Mouse (Mus musculus): Measurements from ENCODE around the gene D930048N14Rik. TPM values are rescaled to one million over a fixed set of nuclear protein-coding genes. Genes with fewer than 3 reads are reported as not detected.
"Not testable (repeated sequence)": the region's sequence is repeated elsewhere in the genome, so short reads cannot be mapped to it uniquely, and the experiment has no call there.

Gene D930048N14Rik
- total RNA-seq, 2 experiments from 2014 or later = 0.18 to 0.30 TPM

DNA sequence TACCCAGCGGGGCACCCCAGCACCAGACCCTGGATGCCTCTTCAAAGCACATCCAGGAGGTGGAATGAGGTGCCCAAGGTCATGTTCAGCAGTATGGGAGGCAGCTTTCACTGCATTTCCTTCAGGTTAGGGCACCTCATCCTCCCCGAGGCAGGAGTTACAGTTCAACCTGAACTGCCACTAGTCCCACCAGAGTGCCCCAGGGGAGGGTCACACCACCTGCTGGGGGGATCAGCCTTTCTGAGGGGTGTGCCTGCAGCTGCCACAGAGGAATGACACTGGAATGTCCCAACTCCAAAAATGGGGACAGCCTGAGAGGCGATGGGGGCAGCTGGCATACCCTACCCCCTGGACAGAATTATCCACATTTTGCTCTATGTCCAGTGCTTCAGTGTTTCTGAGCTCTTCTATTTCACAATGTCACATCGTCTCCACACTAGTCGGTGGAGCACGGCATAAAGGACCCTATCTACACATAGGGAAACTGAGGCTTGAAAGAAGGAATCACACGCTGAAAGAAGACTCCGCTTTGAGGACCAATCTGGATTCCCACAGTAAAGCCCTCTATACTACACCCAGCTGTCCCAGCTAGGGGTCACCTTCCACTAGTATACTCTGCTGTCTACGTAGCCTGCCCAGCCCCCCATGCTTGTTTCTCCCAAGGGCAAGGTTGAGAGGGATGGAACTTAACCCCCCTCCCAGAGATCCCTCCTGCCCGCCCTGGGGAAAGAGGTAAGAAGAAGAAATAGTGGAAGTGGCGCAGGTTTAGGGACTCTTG lies 1.5 kb upstream of the D930048N14Rik start:
- DNase-seq = no peak
- intact Hi-C loops (cut with DNase I) = no loop called here

DNA sequence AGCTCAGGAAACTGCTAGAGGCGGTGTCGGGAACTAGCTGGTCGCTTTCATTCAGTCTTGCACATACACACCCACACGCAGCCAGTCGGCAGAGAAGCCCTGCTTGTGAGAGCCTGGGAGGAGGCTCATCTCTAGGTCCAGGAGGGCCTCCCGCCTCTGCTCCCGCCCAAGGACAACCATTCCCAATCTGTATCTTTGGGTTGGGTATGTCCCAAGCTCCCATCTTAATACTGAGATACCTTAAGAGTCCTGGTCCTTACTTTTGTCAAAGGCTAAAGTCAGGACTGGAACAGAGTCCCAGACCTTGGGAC lies 910 bp upstream of the D930048N14Rik start:
- intact Hi-C loops (cut with DNase I) = no loop called here
- DNase-seq = no peak

DNA sequence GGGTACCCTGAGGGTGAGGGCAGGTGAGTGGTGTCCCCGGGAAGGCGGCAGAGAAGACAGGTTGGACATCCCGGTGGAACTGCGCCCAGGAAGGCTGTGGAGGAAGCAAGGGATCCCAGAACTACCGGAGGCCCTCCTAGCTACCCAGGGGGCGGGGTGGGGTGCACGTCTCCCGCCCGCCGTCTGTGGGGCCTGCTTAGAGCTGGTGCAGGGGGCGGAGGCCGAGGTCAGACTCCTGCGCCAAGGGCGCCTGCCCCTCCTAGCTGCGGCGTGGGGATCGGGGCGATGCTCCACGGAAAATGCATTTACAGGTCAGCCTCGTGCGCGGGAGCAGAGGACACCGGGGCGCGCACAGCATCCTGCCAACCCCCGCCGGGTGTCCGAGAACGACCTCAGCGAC lies 493 bp upstream of the D930048N14Rik start:
- intact Hi-C loops (cut with DNase I) = no loop called here
- no peak for DNase-seq

DNA sequence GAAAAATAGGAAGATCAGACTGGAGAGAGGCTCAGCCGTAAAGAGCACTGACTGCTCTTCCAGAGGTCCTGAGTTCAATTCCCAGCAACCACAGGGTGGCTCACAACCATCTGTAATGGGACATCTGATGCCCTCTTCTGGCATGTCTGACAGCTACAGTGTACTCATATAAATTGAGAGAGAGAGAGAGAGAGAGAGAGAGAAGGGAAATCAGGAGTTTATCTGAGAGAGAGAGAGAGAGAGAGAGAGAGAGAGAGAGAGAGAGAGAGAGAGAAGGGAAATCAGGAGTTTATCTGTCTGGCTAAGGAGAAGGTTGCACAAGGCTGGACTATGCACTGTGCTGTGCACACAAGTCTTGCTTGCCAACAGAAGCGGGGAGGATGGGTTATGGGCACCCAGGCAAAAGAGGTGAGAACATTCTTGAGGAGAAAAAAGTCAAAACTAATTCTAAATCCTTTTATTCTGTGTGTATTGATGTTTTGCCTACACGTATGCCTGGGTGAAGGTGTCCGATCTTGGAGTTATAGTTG lies 2.2 kb downstream of the D930048N14Rik start:
- DNase-seq = no peak
- intact Hi-C loops (cut with DNase I) = no loop called here

DNA sequence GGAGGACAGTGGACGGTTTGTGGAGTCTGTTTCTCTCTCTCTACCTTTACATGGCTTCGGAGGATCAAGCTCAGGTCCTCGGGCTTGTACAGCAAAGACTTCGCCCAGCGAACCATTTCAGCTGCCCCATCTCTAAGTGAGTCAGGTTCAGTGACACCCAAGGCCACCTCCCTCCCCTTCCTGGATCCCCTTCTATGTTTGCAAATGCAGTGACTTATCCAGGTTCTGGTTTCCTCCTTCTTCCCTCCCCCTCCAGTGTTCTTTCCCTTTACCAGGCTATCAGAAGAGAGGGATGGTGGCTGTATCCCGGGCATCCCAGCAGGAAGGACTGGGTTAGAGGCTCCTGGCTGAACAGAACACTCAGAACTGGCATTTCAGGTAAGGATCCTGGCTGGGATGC lies 3.0 kb downstream of the D930048N14Rik start:
- no peak for DNase-seq
- intact Hi-C loops (cut with DNase I) = no loop called here

DNA sequence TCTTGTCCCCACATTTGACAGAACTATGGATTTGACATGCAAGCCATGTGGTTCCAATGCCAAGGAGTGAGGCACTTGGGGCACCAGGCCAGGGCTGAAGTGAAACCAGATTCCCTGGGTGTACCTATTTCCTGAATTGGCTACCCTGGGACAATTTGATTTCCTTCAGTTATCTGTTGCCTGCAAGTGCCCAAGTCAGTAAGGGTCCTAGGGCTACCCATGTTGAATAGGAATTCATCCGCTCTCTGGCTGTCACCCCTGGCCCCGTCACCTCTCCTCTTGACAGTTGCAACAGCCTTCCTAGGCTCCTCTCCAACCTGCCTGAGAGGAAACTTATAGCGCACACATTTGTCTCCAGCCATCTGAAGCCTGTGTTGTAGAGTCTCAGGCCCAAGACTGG lies 4.1 kb downstream of the D930048N14Rik start:
- no peak for DNase-seq
- intact Hi-C loops (cut with DNase I) = no loop called here

DNA sequence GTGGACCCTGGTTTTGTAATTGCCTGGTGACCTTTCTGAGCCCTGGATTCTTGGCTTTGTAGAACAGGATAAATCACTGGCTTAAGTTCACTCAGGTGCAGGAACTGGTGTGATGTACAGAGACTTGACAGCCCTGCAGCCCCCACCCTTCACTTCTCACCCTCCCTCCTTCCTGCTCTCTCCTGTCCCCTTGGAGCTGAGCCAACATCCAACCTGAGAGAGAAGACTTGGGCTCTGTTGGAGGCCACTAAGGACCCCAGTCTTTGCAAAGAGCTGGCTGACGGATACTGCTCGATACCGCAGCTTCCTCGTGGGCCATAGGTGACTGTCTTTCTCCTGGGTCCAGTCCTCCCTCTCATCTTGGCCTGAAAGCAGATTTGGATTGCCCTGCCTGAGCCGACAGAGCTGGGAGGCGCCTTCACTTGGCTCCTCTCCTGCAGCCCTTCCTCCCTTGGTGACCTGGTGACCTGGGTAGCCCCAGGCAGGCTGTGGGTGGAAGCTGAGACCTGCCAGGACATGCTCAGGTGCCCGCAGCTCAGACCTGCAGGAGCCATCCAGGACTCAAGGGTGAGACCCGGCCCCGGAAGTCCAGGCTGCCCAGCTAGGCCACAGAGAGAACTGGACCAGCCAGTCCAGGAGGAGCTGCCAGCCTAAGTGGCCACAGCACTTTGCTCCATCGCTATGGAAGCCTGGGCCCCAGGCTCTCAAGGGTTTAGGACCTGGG lies 6.2 kb downstream of the D930048N14Rik start:
- DNase-seq = no peak
- intact Hi-C loops (cut with DNase I) = no loop called here

DNA sequence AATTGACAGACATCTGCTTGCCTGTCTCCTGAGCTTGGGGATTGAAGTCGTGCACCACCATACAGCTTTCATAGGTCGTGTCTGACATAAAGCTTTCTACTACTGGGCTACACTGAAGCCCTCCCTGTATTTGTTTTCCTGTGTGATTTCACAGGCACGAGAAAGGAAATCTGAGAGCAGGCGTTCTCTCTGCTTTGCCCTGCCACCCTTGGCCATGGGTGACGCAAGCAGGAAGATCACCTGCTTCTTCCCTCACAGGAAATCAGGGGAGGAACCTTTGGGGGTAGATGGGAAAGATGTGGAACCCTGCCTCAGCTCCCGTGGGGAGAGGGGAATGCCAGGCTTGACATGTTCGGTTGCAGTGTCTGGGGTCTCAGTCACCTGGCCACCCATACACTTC lies 7.5 kb downstream of the D930048N14Rik start:
- intact Hi-C loops (cut with DNase I) = no loop called here
- DNase-seq = no peak

DNA sequence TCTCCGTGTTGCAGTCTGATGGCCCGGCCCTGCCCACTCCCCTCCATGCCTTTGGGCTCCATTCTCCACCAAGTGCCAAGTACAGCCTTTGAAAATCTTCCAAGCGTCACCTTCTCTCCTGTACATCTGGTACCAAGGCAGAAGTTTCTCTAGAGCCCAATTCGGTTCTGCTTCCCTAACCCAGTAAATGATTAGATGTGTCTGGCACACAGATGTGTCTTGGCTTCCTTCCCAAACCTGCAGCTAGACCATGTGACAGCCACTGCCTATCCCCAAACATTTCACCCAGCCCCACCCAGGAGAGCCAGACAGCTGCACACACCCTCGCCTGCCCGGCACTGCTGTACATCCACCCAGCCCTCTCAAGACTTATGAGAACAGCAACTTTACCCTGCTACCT lies 8.0 kb downstream of the D930048N14Rik start:
- no peak for DNase-seq
- intact Hi-C loops (cut with DNase I) = no loop called here

DNA sequence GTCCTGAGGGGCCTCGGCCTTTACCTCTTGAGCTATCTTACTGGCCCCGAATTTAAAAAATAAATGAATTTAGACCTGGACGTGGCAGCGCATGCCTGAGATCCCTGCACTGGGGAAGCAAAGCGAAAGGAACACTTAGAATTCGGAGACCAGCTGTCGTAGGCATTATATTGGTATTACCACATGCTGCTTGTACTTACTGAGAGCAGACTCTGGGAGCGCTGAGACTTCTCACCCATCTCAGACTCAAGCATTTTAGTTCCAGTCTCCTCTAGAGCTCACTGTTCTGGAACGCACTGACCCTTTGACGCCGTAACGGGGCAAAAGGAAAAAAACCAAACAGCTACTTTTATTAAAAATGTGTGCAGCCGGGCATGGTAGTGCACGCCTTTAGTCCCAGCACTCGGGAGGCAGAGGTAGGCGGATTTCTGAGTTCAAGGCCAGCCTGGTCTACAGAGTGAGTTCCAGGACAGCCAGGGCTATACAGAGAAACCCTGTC lies 11.2 kb downstream of the D930048N14Rik start:
- intact Hi-C loops (cut with DNase I) = no loop called here
- no peak for DNase-seq

DNA sequence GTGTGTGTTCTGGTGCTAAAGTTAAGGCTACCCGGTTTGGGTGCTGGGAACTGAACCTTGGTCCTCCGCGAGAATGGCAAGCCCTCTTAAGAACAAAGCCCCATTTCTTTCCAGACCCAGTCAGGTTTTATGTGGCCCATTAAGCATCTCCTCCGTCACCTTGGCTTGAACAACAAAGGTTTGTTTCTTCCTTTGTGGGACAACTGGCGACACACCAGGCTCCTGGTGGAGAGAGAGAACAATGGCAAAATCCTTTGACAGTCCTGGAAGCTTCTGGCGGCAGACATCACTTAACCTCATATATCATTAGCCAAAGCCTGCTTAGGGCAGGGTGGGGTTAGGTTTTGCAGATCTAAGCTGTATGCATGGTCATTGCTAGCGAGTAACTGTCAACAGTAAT lies 11.9 kb downstream of the D930048N14Rik start:
- no peak for DNase-seq
- intact Hi-C loops (cut with DNase I) = no loop called here

DNA sequence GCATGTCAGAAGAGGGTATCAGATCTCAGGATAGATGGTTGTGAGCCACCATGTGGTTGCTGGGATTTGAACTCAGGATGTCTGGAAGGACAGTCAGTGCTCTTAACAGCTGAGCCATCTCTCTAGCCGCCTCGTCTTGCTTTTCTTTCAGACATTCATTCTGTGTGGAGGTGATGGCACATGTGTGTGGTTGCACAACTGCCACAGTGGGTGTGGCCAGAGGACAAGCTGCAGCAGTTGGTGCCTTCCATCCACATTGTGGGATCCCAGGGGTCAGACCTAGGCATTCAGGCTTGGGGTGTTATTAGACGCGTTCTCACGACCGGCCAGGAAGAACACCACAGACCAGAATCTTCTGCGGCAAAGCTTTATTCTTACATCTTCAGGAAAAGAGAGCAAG lies 14.0 kb downstream of the D930048N14Rik start:
- intact Hi-C loops (cut with DNase I); DNase-seq: not testable (repeated sequence)

DNA sequence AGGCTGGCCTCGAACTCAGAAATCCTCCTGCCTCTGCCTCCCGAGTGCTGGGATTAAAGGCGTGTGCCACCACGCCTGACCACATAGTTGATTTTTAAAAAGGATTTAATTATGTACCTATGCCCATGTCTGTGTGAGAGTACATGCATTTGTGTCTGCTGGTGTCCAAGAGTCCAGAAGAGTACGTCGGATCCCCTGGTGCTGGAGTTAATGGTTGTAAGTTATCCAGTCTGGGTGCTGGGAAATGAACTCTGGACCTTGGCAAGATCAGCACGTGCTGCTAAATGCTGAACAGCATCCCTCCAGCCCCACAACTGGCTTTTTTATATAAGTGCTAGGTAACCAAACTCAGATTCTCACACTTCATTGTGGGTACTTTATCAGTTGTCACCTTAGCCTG lies 20.1 kb downstream of the D930048N14Rik start:
- no peak for DNase-seq
- intact Hi-C loops (cut with DNase I) = no loop called here

DNA sequence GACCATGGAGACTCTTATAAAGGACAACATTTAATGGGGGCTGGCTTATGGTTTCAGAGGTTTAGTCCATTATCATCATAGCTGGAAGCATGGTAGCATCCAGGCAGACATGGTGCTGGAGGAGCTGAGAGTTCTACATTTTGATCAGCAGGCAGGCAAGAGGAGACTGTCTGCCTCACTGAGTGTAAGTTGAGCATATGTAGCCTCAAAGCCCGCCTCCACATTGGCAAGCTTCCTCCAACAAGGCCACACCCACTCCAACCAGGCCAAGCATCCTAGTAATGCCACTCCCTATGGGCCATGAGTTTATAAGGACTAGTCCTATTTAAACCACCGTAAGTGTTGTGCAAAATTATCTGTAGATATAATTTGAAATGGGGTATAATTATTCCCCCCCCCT lies 20.6 kb downstream of the D930048N14Rik start:
- no peak for DNase-seq
- intact Hi-C loops (cut with DNase I) = no loop called here

DNA sequence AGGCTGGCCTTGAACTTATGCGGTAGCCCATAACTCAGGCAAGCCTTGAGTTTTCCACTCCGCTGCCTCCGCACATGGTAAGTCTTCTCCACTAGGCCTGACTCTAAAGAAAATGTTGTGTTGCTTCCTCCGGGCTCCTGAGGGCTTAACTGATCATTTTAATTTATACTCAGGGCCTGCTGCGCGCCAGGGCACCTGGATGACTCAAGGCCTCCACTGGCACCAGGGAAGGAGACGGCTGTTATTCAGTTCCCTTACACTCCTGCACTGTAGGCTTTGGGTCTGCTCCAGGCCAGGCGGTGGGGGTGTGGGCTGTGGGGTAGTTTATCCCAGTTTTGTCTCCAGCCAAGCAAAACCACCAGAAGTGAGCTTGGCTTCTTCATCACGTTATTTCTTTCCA lies 22.5 kb downstream of the D930048N14Rik start:
- no peak for DNase-seq
- intact Hi-C loops (cut with DNase I) = no loop called here

DNA sequence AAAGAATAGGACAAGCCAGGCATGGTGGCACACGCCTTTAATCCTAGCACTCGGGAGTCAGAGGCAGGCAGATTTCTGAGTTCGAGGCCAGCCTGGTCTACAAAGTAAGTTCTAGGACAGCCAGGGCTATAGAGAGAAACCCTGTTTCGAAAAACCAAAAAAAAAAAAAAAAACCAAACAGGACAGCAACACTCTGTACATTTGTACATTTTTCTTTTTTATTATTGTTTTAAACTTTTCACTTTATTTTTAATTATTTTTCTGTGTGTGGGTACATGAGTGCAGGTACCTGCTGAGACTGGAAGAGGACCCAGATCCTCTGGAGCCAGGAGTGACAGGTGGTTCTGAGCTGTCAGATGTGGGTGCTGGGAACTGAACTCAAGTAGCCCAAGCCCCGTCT lies 24.6 kb downstream of the D930048N14Rik start:
- intact Hi-C loops (cut with DNase I) = no loop called here
- no peak for DNase-seq

DNA sequence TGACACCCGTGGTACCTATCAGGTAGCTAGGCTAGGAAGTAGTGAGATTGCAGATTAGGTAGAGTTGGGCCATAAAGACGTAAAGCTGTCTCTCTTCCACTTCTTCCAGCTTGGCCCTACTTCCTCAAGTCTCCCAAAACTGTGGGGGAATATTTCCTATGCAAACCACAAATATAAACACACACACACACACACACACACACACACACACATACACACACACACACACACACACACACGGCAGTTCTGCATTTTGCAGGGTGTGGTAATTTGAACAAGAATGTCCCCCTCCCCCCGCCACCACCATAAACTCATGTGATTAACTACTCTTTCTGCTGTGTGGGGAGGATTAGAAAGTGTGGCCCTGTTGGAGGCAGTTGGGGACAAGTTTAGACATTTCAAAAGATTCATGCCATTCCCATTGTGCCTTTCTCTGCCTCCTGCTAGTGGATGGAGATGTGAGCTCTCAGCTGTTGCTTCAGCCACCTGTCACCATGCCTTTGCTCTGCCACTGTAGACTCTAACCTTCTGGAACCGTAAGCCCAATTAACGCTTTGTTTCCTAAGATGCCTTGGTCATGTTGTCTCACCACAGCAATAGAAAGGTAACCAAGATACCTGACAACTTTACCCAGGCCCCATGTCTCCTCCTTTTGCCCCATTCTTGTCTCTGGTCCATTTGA lies 27.1 kb downstream of the D930048N14Rik start:
- intact Hi-C loops (cut with DNase I) = no loop called here
- no peak for DNase-seq

DNA sequence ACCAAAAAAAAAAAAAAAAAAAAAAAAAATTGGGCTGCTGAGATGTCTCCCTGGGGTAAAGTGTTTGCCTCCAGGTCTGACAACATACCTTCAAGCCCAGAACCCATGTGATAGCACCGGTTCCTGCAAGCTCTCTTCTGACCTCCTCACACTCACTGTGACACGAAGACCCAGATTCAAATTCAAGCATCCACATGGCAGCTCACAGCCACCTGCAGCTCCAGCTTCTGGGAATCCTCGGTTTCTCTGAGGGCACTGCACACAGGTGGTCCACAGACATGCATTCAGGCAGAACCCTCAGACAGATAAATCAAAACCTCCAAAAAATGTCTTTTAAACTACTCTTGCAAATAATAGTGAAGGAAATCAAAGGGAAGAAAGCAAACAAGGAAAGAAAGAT lies 28.7 kb downstream of the D930048N14Rik start:
- intact Hi-C loops (cut with DNase I) = no loop called here
- DNase-seq = no peak

DNA sequence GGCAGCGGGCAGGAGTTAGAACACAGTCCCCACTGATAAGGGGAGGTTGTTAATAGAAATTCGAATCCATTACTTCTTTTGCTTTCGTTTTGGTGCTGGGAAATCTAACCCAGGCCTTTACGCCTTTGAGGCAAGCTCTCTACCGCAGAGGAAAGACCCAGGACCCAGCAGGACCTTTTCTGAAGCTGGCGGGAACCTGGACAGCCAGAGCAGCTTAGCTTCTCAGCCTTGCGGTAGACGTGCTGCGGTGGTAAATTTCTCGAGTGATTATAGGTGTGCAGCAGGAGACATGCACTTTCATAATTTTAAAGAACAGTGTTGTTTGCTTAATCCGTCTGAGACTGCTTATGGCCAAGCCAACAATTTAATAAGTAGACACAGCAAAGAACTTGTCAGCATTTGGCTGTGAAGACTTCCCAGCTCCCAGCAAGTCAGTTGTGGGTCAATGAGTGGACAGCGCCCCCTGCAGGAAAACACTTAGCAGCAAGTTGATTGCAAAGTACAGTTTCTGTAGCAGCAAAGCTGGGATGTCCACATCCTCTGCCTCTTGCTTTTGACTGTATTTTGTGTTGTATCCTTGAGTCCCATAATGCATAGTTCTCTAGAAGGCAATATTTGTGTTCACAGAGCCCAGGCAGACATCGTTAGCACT lies 30.7 kb downstream of the D930048N14Rik start:
- DNase-seq = peak; percentile 78 to 85
- intact Hi-C loops (cut with DNase I) = loop anchor here (1.0 kb wide), 1 partner anchor 64 kb away; no protein-coding TSS in a partner anchor

DNA sequence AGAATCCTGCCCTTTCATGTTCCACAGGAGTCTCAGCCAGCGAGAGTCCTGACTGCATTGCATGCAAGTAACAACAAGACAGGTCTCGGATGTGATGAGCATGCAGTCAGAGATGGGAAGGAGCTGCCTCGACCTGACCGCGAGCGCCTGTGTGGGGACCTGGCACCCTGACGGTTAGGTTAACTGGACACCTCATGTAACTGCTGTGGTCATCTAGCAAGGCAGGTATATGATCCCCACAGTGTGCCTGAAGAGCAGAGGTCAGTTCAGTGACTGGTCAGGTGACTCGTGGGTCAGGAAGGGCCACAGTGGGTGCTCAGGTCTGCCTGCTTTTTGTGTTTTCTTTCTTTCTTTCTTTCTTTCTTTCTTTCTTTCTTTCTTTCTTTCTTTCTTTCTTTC lies 31.2 kb downstream of the D930048N14Rik start:
- no peak for DNase-seq
- intact Hi-C loops (cut with DNase I) = loop anchor here (1.0 kb wide), 1 partner anchor 65 kb away; no protein-coding TSS in a partner anchor
